Mouse (Mus musculus): Measurements from ENCODE around the gene Skor1. TPM values are rescaled to one million over a fixed set of nuclear protein-coding genes. Genes with fewer than 3 reads are reported as not detected.

Skor1 gene
- total RNA-seq, 2 experiments from 2014 or later: 0.09 to 0.57 TPM

GRCm38 (mm10) chr9:63094030-63094429 is 54.7 kb downstream of the Skor1 start:
- no peak for DNase-seq (ENCODE audit: low spot score in 2 of 2)

DNA sequence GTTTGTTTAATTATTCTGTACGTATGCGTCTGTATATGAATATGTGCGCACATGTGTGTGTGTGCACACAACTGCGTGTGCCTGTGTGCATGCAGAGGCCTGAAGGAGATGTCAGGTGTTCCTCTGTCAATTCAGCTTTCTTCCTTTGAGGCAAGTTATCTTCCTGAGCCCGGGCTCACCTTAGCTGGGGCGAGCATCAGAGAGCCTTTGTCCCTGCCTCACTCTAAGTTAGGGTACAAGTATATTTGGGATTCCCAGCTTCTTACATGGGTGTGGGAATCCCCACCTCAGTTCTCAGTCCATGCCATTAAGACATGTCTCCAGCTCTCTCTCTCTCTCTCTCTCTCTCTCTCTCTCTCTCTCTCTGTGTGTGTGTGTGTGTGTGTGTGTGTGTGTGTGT is 56.2 kb downstream of the Skor1 start:
- DNase-seq (ENCODE audit: low spot score in 2 of 2): no peak

- DNase-seq (ENCODE audit: low spot score in 2 of 2): peak; percentile 80 to 89
Observed at GRCm38 (mm10) chr9:63091971-63092528, 56.7 kb downstream of the Skor1 start.

DNA sequence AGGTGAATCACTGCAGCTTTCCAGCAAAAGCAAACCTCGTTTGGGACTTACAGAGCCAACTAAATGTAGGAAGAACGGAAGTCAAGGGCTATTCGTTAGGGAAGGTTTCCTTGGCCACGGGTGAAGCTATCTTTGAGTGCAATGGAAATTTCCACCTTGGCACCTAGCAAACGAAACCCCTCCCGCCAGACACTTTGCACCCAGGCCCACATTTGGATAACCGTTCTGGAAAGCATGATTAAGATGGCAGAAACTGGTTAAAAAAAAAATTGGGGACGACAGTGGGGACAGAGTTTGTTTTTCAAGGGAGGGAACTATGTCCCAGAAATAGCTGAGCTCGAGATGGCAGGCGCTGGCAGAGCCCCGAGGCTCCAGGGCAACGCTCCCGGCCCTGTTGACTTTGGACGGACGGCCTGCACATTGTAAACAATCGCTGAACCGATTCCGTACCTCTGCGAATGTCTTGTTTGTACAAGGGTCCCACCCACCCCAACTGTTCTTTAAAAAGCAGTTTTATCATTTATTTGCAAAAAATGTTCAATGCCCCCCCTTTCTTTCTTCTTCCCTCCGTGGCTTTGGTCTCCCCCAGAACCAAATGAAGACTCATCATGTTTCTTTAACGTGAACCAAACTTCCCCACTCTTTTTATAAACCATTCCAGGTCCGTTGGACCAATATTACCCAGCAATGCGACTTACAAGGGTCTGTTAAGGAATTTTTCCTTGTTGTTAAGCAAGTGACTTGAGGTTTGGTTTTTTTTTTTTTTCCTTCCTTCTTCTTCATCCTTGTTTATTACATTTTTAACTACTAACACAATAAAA is 57.5 kb downstream of the Skor1 start:
- DNase-seq (ENCODE audit: low spot score in 2 of 2): peak in 1 of 2 experiments; percentile 53

DNA sequence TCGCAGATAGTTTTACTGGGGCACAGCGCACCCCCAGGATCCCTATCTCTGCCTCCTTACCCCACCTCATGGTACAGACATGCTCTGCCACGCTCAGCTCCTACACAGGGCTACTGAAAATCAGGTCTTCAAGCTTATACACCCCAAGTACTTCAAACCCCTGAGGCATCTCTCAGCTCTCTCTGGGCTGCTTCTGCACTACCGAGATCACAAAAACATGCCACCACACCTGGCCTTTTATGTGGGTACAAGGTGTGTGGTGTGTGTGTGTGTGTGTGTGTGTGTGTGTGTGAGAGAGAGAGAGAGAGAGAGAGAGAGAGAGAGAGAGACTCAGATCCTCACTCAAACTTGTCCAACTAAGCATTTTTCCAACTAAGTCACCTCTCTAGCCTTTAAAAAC is 59.6 kb downstream of the Skor1 start:
- DNase-seq (ENCODE audit: low spot score in 2 of 2): no peak

Other genes starting within 250 kb of the Skor1 start
- gene Pias1, start 161.0 kb downstream of the Skor1 start, total RNA-seq (2021): 10 to 100 TPM; 48.2 to 54.9 TPM
- gene Map2k5, start 228.9 kb upstream of the Skor1 start, total RNA-seq (2021): 10 to 100 TPM; 35.3 to 36.2 TPM

All from layer of hippocampus, postnatal 14 days (tissue).